Mouse (Mus musculus) liver, adult 2 months (tissue): Measurements from ENCODE around the gene Marf1. TPM values are rescaled to one million over a fixed set of nuclear protein-coding genes. Genes with fewer than 3 reads are reported as not detected.

Experiments used
- DNase-seq: peaks from one replicate; pipeline ENCODE4 v3.0.0-alpha.2; 2011; ENCODE audit warnings: low read depth, low spot score; ENCODE audit errors: extremely low read depth
- H3K27ac ChIP-seq: fragments of 200-500 bp; replicated peaks from 2 replicates; pipeline ENCODE4 v1.5.1; 2012; ENCODE audit warnings: low read depth, mild to moderate bottlenecking, control low read depth, inconsistent platforms, low read length; ENCODE audit not compliant: insufficient read depth
- H3K27me3 ChIP-seq: fragments of 200-500 bp; 2 replicates; pipeline ENCODE4 v1.6.1; 2012; ENCODE audit warnings: mild to moderate bottlenecking, moderate library complexity, low read length, inconsistent platforms; ENCODE audit not compliant: control insufficient read depth, insufficient read depth
- H3K36me3 ChIP-seq: fragments of 200-500 bp; 2 replicates; pipeline ENCODE4 v1.6.1; 2012; ENCODE audit warnings: low read length, inconsistent platforms; ENCODE audit not compliant: control insufficient read depth, insufficient read depth
- H3K4me1 ChIP-seq: fragments of 200-500 bp; 2 replicates; pipeline ENCODE4 v1.6.1; 2011; ENCODE audit warnings: low read length; ENCODE audit not compliant: control insufficient read depth, insufficient read depth
- H3K4me3 ChIP-seq: fragments of 200-500 bp; 2 replicates; pipeline ENCODE4 v1.5.1; 2011; ENCODE audit warnings: low read depth, mild to moderate bottlenecking, control low read depth, low read length, moderate library complexity; ENCODE audit not compliant: insufficient read depth
- H3K79me2 ChIP-seq: fragments of 200-500 bp; 2 replicates; pipeline ENCODE4 v1.6.1; 2012; ENCODE audit warnings: inconsistent platforms, mild to moderate bottlenecking, low read length, moderate library complexity; ENCODE audit not compliant: control insufficient read depth, insufficient read depth
- H3K9ac ChIP-seq: fragments of 200-500 bp; 2 replicates; pipeline ENCODE4 v1.6.1; 2012; ENCODE audit warnings: low read depth, mild to moderate bottlenecking, control low read depth, inconsistent platforms, low read length
- CTCF ChIP-seq: fragments of 200-500 bp; IDR thresholded peaks from 2 replicates; pipeline ENCODE4 v1.5.1; 2011; ENCODE audit warnings: low read depth, low read length, control low read depth
- POLR2A ChIP-seq: fragments of 200-500 bp; IDR thresholded peaks from 2 replicates; pipeline ENCODE4 v1.6.1; 2011; ENCODE audit warnings: low read length, control low read depth; ENCODE audit not compliant: insufficient read depth; ENCODE audit errors: extremely low read depth
- WGBS: fragments of 180-500 bp; shearing (Covaris S2); methylation state at CpG from one replicate; pipeline ENCODE4 v1.1.7; 2018; 5-methylcytosine and 5-hydroxymethylcytosine counted together
- polyA plus RNA-seq: library from polyadenylated mRNA; depleted of rRNA; stranded (reverse); fragments of >200 nt; gene quantifications from 2 replicates; pipeline ENCODE4 v1.2.3, GENCODE M21; 2012
- total RNA-seq: library from RNA; depleted of rRNA; stranded (reverse); fragments of >200 nt; gene quantifications from 2 replicates; pipeline ENCODE4 v1.2.3, GENCODE M21; 2014

Marf1 gene
- total and polyA plus RNA-seq, 2 experiments: 11.3 to 26.4 TPM

DNA sequence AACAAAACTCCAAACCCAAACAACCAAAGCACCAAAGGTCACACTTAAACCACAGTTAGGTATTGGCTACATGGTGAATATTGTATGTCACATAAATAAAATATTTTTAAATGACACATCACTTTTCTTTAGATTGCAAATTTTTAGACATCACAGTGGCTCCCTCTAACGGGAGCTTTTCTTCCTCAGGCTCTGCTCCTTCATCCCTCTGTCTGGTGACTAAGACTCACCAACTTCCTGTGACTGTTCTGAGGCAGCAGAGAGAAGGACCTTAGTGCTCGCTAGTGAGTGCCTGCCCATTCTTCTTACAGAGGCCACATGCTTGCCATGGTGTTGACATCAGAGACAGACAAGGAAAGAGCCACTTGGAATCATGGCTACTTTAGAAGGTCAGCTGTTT lies 51.0 kb downstream of the Marf1 start:
- no peak for TF ChIP-seq POLR2A
- TF ChIP-seq CTCF: no peak
- WGBS: 73% methylated on average over 2 of the region's 2 CpGs
- Histone ChIP-seq H3K4me1 (no peaks in the 10 kb centered on the region), H3K36me3 (peaks cover 63% of the 10 kb centered on the region), H3K27ac (no peak overlapping the region), H3K79me2 (no peaks in the 10 kb centered on the region), H3K4me3 (no peak overlapping the region), H3K9ac (no peak overlapping the region), H3K27me3 (no peaks in the 10 kb centered on the region)
- DNase-seq: peak; percentile 12

DNA sequence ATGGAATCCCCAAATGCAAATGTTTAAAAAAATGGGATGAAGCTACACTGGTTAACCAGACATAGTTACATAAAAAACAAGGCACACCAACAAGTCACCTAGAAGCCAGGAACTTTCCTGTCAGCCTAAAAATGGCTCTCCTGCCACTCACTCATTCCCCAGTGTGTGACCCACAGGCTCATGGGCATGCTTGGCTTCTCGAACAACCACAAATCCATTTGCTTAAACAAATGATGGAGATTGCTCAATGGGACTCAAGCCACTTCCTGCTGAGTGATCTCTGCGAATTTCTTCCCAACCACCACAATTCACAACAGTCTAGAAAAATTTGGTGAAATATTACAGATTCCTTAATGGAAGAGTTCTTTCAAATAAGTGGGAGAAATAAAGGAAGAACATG lies 52.2 kb downstream of the Marf1 start:
- Histone ChIP-seq H3K9ac (no peak overlapping the region), H3K27ac (no peak overlapping the region), H3K4me1 (no peaks in the 10 kb centered on the region), H3K36me3 (peaks cover 52% of the 10 kb centered on the region), H3K27me3 (no peaks in the 10 kb centered on the region), H3K4me3 (no peak overlapping the region), H3K79me2 (no peaks in the 10 kb centered on the region)
- DNase-seq: no peak
- WGBS: 20% methylated on average over 2 of the region's 2 CpGs
- no peak for TF ChIP-seq POLR2A
- no peak for TF ChIP-seq CTCF

DNA sequence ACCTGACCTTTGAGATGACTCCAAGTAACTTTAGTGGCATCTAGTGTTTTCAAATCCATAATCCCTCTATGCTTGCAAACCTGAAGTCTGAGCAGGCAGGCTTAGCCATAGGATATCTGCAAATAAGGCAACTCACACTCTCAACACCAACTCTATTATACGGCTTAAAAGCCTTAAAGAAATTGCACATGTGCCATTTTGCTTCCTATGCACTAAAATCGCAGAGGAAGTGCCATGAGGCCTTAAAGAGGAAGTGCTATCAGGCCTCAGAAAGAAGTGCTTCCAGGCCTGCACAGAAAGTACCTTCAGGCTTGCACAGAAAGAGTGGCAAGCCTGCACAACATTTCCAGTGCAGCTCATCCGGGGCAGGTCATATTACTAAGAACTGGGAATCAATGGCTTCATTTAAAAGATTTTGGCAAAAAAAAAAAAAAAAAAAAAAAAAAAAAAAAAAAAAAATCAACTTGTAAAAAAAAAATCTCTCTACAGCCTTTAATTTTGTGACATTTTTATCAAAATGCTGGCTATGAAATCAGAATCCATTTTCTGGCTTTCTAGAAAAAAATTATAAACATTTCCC lies 53.4 kb downstream of the Marf1 start:
- H3K27me3 ChIP-seq: no peaks in the 10 kb centered on the region
- no peak overlapping the region for H3K27ac ChIP-seq
- H3K36me3 ChIP-seq: peaks cover 43% of the 10 kb centered on the region
- peak; percentile 26 for DNase-seq
- no peaks in the 10 kb centered on the region for H3K4me1 ChIP-seq
- TF ChIP-seq POLR2A: no peak
- TF ChIP-seq CTCF: no peak
- H3K9ac ChIP-seq: no peak overlapping the region
- no peaks in the 10 kb centered on the region for H3K79me2 ChIP-seq
- WGBS: 64% methylated on average over 3 of the region's 3 CpGs
- H3K4me3 ChIP-seq: no peak overlapping the region

DNA sequence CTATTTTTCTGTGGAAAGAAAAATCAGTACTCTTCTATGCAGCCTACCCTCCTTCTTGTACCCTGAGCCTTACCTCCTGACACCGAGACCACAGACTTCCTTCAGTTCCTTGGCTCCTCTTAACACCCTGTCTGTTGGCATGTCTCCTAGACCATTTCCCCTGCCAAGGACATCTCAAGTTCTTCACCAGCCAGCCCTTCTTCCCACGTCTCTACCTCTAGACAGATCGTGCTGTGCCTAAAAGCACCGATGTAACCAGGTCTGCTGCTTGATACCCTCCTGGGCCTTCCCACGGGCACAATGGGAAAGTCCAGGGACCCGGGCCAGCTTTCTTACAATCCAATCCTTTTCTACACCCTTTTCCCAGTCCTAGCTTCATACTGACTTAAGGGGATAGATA lies 57.3 kb downstream of the Marf1 start:
- no peak overlapping the region for H3K4me3 ChIP-seq
- no peak overlapping the region for H3K9ac ChIP-seq
- no peaks in the 10 kb centered on the region for H3K79me2 ChIP-seq
- WGBS: 87% methylated on average over 6 of the region's 6 CpGs
- no peaks in the 10 kb centered on the region for H3K4me1 ChIP-seq
- peaks cover 18% of the 10 kb centered on the region for H3K36me3 ChIP-seq
- no peak for DNase-seq
- H3K27ac ChIP-seq: no peak overlapping the region
- no peaks in the 10 kb centered on the region for H3K27me3 ChIP-seq
- TF ChIP-seq POLR2A (no peak), CTCF (no peak)

DNA sequence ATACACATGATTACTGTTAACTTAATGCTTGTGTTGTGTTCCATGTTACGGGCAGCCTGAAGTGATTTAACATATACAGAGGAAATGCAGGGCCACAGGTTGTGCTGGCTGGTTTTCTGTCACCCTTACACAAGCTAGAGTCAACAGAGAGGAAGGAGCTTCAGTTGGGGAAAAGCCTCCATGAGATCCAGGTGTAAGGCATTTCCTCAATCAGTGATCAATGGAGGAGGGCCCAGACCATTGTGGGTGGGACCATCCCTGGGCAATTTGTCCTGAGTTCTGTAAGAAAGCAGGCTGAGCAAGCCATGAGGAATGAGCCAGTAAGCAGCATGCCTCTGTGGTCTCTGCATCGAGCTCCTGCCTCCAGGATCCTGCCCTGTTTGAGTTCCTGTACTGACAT lies 71.4 kb downstream of the Marf1 start:
- DNase-seq: no peak
- no peak overlapping the region for H3K9ac ChIP-seq
- no peak overlapping the region for H3K4me3 ChIP-seq
- H3K27ac ChIP-seq: no peak overlapping the region
- no peaks in the 10 kb centered on the region for H3K4me1 ChIP-seq
- 92% methylated on average over 2 of the region's 2 CpGs for WGBS
- no peaks in the 10 kb centered on the region for H3K79me2 ChIP-seq
- H3K27me3 ChIP-seq: no peaks in the 10 kb centered on the region
- TF ChIP-seq POLR2A (no peak), CTCF (no peak)
- no peaks in the 10 kb centered on the region for H3K36me3 ChIP-seq

- no peak for DNase-seq
- no peaks in the 10 kb centered on the region for H3K27me3 ChIP-seq
- H3K9ac ChIP-seq: no peak overlapping the region
- TF ChIP-seq POLR2A (no peak), CTCF (no peak)
- no peaks in the 10 kb centered on the region for H3K36me3 ChIP-seq
- H3K4me3 ChIP-seq: no peak overlapping the region
- no peak overlapping the region for H3K27ac ChIP-seq
- H3K79me2 ChIP-seq: no peaks in the 10 kb centered on the region
- 94% methylated on average over 3 of the region's 3 CpGs for WGBS
- H3K4me1 ChIP-seq: no peaks in the 10 kb centered on the region
Observed at GRCm38 (mm10) chr16:14089296-14089695, 73.9 kb downstream of the Marf1 start.
